Mouse (Mus musculus) CD4-positive, CD25-positive, alpha-beta regulatory T cell, adult 9 weeks (primary cell): ENCODE results near the gene Gm17490. TPM values are rescaled to one million over a fixed set of nuclear protein-coding genes. Genes with fewer than 3 reads are reported as not detected.

Experiments used
- polyA plus RNA-seq: library from polyadenylated mRNA; unstranded; fragments of 100-300 nt; shearing (Covaris generic); gene quantifications from one replicate; pipeline ENCODE4 v1.2.1, GENCODE M21; 2017

Gene Gm17490
- not detected for polyA plus RNA-seq

GRCm38 (mm10) chr2:11625890-11626289 is at the start of gene Gm17490:
Gene Gm17490 (minus strand): TSS chr2:11626264.

DNA sequence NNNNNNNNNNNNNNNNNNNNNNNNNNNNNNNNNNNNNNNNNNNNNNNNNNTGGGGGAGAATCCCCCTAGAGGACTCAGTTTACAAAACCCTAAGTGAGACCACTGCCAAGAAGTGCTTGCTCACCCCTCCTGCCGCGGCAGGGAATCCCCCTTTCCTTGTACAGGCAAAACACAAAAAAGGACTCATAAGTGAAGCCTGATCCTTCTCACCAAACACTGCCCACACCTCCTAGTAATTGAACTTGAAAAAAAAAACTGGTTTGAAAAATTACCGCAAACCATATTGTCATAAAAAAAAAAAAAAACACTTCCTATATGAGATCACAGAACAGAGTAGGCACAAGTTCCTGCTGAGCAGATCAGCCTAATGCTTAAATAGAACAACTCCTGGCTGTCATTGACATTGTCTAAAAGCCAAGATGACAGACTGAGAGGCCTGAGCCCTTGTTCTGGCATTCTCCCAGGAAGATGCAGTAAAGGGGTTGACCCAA is 16.4 kb upstream of the Gm17490 start, which contains the start of gene Il2ra:
Il2ra (plus strand) TSS at position 357 of the 491 bp plus-strand sequence.

DNA sequence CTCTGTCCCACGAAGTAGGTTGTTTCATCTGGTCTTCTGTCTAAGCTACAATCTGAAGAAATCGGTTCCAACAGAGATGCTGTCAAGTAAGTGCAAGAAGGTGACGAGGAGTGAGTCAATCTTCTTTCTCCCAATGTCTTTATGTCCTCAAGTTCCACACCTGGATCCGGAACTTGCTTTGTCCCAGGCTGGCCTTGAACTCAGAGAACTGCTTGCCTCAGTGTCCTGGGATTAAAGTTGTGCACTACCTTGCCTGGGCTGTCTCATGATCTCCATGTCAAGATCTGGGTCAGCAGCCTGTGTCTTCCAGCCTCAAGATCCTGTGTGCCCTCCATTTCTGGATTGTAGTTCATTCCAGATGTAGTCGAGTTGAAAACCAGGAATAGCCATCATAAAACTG is 22.0 kb downstream of the Gm17490 start, which contains the start of gene Rbm17:
Rbm17 (minus strand) TSS at position 101 of the 400 bp plus-strand sequence.

Other genes starting within 250 kb of the Gm17490 start
- gene Pfkfb3, start 72.2 kb downstream of the Gm17490 start, polyA plus RNA-seq = 14.7 TPM
- 28.8 TPM for gene Rbm17, start 22.1 kb downstream of the Gm17490 start, polyA plus RNA-seq
- gene Il2ra, start 16.5 kb upstream of the Gm17490 start, polyA plus RNA-seq = 403 TPM
- 33.9 TPM for gene Il15ra, start 79.0 kb upstream of the Gm17490 start, polyA plus RNA-seq
- gene Fbh1, start 151.3 kb upstream of the Gm17490 start, polyA plus RNA-seq = 88.4 TPM
- 88.1 TPM for gene Ankrd16, start 151.6 kb upstream of the Gm17490 start, polyA plus RNA-seq